Mouse (Mus musculus) urinary bladder, postnatal 10 days (tissue): ENCODE data around the gene Hoxb6.

Experiments used
- DNase-seq: peaks from one replicate; pipeline ENCODE4 v3.0.0; 2022; ENCODE audit warnings: low spot score

The Hoxb6 gene

GRCm38 (mm10) chr11:96334998-96335397, 42.7 kb downstream of the Hoxb6 start:
- DNase-seq: no peak

DNA sequence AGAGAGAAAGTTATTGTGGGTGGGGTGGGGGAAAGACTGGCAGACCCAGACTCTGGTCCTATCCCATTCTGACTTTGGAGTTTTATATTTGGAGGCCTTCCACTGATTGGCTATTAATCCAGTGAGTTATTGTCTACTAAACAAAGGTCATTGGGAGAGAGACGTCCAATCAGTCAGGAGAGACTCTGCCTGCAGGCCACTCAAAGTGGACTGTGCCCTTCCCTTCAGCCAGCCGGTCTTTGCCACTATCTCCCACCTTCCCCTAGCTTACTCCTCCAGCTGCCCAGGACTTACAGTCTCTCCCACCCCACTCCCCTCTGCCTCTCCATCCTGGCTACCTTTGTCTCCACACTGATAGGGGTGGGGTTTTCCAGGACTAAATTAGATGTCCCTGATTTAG, 44.3 kb downstream of the Hoxb6 start:
- no peak for DNase-seq

- DNase-seq: no peak
Measured at GRCm38 (mm10) chr11:96337026-96337425, 44.8 kb downstream of the Hoxb6 start.

GRCm38 (mm10) chr11:96338957-96339855, 46.9 kb downstream of the Hoxb6 start:
- DNase-seq: no peak

DNA sequence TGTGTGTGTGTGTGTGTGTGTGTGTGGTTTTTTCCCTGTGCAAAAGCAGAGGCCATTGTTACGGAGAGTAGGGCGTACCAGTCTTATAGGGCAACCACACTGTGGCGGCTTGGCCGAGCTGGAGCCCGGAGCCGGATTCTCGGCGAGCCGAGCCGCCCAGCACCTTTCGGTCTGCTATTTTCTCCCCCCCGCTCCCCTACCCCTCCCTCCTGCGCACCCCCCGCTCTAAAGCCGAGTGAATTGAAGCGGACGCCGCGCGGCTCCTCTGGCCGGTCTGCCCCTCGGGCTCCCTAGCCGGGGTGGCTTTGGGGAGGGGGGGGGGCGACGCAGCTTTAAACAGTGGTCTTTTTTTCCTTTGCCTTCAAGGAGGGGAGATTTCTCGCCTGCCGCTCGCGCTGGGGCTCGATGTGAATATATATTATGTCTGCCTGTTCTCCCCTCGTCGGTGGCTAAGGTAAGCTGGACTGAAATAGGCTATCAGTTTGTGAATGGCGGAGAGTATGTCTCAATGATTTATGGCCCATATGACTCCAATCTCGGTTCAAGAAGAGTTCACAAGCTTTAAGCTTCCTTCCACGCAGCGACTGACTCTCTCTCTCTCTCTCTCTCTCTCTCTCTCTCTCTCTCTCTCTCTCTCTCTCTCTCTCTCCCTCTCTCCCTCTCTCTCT, 48.6 kb downstream of the Hoxb6 start:
- DNase-seq: no peak

DNA sequence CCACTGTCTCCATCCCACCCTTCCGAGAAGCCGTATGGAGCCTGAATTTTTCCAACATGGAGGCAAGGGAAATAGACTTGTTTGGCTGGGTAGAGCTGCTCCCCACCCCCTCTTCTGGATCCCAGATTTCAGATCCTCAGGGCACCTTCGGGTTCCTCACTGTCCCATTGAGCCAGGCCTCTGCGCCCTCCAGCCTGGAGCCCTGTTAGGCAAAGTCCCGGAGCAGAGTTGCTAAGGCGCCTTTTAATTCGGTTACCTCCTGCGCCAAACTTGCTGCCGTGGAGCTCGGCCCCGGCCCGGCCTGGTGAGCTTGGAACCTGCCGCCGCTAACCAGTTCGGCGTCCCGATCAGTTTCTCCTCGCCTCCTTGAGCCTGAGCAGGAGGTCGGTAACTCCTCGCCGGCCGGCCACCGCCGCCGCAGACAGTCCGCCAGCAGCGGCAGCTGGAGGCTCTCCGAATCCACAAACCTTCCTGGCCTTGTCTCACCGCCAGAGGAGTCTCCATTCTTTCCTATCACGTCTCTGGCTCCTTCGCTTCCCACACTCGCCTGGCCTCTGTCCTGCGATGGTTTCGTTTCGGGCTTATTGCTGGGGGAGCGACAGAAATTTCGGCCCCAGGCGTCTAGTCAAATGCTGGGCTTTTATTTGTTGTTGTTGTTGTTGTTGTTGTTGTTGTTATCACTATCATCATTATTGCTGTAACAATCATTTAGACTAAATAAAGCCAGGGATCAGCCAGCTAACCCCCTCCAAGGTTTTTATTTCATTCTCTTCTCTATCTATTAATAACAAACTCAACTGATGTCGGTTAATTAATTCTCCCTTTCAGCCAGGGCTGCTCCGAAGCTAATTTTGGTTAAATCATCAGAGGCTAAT, 49.7 kb downstream of the Hoxb6 start:
- no peak for DNase-seq

GRCm38 (mm10) chr11:96342576-96342930, 50.3 kb downstream of the Hoxb6 start:
- DNase-seq: no peak

DNA sequence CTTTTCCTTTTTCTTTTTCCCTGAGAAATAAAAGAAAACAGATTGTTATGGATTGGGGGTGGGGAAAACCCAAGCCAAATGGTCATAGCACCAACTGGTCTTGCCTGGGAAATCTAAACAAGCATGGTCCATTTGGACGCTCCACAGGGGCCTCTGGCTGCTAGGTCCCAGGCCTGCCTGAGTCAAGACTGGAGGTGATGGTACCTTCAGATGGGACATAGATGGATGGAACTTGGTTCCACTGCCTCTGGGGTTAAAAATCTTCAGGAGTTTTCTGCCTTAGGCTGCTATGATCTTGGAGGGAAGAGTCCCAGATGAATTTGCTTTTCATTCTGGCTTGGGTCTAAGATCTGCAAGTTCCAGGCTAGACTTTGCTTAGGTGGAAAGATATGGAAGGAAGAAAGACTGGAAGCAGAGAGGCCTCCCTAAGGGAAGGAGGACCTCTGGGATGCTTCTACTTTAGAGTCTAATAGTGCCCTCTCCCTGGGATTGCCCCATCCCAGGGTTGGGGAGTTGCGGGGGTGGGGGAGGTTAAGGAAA, 51.0 kb downstream of the Hoxb6 start:
- DNase-seq: no peak

GRCm38 (mm10) chr11:96344061-96344877, 52.0 kb downstream of the Hoxb6 start:
- no peak for DNase-seq

- no peak for DNase-seq
Measured at GRCm38 (mm10) chr11:96344878-96345159, 52.5 kb downstream of the Hoxb6 start.

DNA sequence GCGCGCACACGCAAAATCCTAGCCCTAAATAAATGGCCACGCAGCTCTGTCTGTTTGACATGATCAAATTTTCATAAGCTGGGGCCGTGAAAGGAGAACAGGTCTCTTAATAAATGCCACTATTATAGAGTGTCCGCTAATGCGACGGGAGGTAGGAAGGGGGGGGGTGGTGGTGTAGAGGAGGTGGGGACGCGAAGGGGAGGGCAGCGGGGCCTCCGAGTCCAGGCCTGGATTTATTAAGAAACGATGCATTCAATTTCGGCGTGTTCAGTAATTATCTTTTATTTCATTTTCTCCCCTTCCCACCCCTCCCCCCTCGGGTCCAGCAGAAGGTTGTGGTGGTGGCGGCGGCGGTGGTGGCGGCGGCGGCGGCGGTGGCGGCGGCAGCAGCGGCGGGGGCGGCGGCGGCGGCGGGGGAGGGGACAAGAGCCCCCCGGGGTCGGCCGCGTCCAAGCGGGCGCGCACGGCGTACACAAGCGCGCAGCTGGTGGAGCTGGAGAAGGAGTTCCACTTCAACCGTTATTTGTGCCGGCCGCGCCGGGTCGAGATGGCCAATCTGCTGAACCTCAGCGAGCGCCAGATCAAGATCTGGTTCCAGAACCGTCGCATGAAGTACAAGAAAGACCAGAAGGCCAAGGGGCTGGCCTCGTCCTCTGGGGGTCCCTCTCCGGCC, 53.1 kb downstream of the Hoxb6 start:
- DNase-seq: no peak

- no peak for DNase-seq
Measured at GRCm38 (mm10) chr11:96345893-96346806, 53.9 kb downstream of the Hoxb6 start.

GRCm38 (mm10) chr11:96346916-96347520, 54.7 kb downstream of the Hoxb6 start:
- DNase-seq: no peak

DNA sequence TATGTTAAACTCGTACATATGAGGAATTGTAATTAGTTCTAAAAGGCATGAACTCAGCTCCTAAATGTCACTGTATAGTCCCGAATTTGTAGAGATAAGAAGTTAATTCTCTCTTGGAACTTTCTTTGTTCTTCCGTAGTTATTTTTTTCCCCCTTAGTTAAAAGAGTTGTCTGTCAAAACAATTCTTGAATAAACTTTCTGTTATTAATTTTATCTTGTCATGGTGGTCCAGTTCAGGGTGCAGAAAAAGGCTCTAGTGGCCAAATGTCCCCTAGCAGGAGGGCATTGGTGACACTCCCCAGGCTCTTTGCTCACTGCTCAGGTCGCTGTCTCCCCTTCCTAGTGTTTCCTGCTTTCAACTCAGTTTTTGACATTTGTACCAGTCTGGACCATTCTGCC, 55.4 kb downstream of the Hoxb6 start:
- DNase-seq: no peak

DNA sequence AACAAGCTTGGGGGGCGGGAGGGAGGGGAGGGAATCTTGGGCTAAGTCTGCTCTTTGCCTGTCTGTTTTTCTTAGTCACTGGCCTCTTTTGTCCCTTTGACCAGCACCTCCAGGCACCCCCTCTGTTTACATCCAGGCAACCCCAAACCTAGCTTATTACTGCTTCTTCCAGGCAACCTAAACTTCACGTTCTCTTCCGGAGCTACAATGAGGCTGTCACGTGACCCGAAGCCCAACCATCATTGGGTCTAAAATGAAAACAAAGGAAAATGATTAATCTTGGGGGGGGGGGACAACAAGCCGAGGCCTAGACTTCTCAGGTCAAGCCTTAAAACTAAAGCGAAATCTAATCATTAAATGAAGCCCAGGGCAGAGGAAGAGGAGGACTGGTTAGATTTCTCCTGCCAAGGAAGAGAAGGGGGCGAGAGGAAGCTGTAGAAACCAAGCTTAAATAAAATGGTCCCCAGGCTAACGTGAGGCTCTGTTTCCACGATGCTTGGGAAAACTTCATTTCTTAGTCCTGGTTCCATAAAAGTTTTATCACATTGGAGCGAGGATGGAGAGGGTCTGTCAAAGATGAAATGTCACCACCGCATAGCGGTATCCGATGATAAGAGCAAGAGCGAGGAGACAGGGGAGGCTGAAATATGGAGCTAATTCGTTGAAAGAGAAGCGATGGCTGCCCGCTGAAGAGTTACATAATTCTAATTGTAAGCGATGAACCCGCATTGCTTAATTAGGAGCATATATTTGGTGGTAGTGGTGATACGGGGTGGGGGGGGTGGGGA, 56.1 kb downstream of the Hoxb6 start:
- DNase-seq: no peak

- DNase-seq: no peak
Measured at GRCm38 (mm10) chr11:96348988-96349387, 56.7 kb downstream of the Hoxb6 start.

- no peak for DNase-seq
Measured at GRCm38 (mm10) chr11:96349491-96350340, 57.4 kb downstream of the Hoxb6 start.

DNA sequence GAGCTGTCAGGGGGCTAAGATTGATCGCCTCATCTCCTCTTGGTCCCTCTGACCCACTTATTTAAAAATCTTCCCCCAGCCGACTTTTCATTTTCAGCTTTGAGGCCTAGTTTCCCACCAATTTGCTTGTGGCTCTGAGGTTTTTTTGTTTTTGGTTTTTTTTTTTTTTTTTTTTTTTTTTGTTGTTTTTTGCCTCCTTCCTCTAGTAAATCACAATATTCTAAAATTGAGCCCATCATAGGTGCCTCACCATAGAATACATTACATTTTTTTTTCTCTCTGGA, 58.0 kb downstream of the Hoxb6 start, which contains the start of gene Hoxb2:
TSS of gene Hoxb2 (plus strand) at position 185 of the 284 bp plus-strand sequence.
- DNase-seq: no peak
